Mouse (Mus musculus): ENCODE measurements around the gene Ifi35. TPM values are rescaled to one million over a fixed set of nuclear protein-coding genes. Genes with fewer than 3 reads are reported as not detected.
"Not testable (repeated sequence)": the region's sequence is repeated elsewhere in the genome, so short reads cannot be mapped to it uniquely, and the experiment has no call there.

Gene Ifi35
- total RNA-seq, 2 experiments from 2014 or later = 3.2 to 3.4 TPM

DNA sequence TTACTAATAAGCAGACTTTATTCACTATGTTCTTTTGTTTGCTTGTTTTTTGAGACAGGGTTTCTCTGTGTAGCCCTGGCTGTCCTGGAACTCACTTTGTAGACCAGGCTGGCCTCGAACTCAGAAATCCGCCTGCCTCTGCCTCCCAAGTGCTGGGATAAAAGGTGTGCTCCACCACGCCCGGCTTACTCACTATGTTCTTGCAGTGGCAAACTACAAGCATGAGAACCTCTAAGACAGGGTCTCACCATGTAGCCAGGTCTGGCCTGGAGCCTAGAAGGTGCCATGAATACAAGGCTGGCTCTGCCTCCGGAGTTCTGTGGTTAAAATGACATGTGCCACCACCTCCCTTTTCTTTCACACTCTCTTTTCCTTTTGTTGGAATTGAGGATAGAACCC, 18.3 kb downstream of the Ifi35 start:
- DNase-seq (ENCODE audit: low spot score in 2 of 2) = not testable (repeated sequence)
- intact Hi-C loops (cut with DNase I) = loop anchor here (2.0 kb wide), 1 partner anchor 86 kb away; the partner anchor contains the start of gene Nbr1

DNA sequence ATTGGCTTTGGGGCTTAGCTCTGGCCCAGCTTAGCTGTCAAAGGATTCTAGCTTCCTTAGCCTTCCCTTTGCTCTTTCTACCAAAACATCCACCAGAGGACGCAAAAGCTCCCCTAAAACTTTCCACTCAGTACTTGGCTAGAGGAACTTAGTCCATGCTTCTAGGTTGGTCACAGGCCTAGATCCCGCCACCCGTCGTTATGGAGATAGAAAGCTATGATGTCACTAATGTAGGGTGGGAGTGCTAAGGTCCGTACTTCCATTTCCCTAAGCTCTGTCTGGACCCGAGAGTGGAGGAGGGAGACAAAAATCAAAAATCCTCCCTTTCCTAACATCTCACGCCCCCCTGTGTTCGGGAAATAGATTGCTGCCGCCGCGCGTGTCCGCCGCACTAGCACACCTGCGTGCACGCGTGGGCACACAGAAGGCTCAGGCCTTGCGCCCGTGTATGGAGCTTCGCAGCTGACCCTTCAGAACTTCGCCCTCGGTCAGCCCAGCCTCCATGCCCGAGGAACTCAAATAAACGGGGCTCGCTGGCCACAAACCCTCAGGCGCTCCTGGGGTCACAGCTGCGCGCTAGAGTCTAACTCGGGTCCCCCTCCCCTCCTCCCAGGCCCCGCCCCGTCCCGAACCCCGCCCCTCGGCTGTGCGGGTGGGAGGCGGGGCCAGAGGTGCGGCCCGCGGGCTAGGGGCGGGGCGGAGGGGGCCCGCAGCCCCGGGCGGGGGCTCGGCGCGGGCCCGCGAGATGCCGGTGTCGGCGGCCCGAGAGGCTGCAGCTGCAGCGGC, 19.5 kb downstream of the Ifi35 start:
- intact Hi-C loops (cut with DNase I) = loop anchor here (2.0 kb wide), 2 partner anchors 51 to 85 kb away; partner anchors contain the start of gene Nbr1
- DNase-seq (ENCODE audit: low spot score in 2 of 2) = peak; percentile 47 to 55

GRCm38 (mm10) chr11:101468263-101468688, 20.1 kb downstream of the Ifi35 start:
- intact Hi-C loops (cut with DNase I) = loop anchor here (2.0 kb wide), 1 partner anchor 51 kb away; no protein-coding TSS in a partner anchor
- DNase-seq (ENCODE audit: low spot score in 2 of 2) = peak in 1 of 2 experiments; percentile 25

GRCm38 (mm10) chr11:101468731-101469130, 20.5 kb downstream of the Ifi35 start:
- intact Hi-C loops (cut with DNase I) = loop anchor here (2.0 kb wide), 1 partner anchor 50 kb away; no protein-coding TSS in a partner anchor
- DNase-seq (ENCODE audit: low spot score in 2 of 2) = no peak

DNA sequence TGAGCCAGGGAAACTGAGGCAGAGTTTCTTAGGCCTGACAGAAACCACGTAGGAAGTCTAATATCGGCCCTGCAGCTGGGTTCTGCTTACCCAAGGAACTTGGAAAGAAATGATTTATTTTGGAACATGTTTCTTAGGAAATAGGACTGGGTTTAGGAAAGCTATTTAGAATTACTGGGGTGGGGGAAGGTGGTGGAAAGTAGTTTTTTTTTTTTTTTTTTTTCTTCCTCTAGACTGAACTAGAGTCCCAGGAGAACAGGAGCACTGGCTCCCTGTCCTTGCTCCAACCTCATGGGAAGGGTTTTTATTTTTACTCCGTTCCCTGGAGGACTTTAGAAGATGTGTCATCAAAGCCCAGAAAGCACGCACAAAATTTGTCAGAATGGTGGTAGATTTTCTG, 20.9 kb downstream of the Ifi35 start:
- intact Hi-C loops (cut with DNase I) = loop anchor here (2.0 kb wide), 1 partner anchor 50 kb away; no protein-coding TSS in a partner anchor
- DNase-seq (ENCODE audit: low spot score in 2 of 2) = no peak

DNA sequence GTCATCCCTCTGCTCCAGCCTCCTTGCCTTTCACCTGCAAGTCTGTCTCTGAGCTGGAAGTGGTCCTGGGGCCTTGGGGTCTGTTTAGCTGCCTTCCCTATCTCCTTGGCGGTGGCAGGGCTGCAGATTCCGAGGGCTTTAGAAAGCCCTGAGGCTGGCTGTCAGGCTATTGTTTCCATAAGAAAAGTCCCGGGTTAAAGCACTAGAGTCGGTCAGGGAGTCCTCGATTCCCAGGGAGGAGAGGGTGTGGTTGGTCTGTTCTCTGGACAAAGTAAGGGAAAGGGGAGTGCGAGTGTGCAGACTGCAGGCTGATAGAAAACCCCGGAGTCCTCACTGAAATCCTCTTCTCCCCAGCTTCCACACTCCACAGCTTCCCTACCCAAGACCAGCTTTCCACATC, 22.0 kb downstream of the Ifi35 start:
- no peak for DNase-seq (ENCODE audit: low spot score in 2 of 2)
- intact Hi-C loops (cut with DNase I) = no loop called here

- intact Hi-C loops (cut with DNase I) = no loop called here
- no peak for DNase-seq (ENCODE audit: low spot score in 2 of 2)
Observed at GRCm38 (mm10) chr11:101471926-101472325, 23.7 kb downstream of the Ifi35 start.

- peak in 1 of 2 experiments; percentile 21 for DNase-seq (ENCODE audit: low spot score in 2 of 2)
- intact Hi-C loops (cut with DNase I) = no loop called here
Observed at GRCm38 (mm10) chr11:101472336-101472735, 24.1 kb downstream of the Ifi35 start.

- intact Hi-C loops (cut with DNase I); DNase-seq (ENCODE audit: low spot score in 2 of 2): not testable (repeated sequence)
Observed at GRCm38 (mm10) chr11:101473686-101474085, 25.5 kb downstream of the Ifi35 start.

DNA sequence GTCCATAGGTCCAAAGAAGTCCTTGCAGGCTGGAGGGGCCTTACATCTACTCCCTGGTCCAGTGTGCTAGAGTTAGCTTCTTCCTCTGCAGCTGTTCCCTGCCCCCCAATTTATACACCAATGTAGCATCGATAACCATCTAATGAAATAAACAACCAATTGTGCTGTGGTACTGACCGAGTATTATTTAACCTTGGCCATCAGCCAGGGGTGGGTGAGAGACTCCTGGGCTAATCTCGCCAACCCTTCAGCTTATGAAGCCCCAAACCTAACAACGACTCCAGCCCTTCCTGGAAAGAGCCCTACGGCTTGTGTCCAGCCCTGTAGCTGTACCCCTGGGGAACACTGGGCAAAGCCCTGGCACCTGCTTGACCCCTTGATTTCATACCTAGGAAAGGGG, 26.1 kb downstream of the Ifi35 start:
- no peak for DNase-seq (ENCODE audit: low spot score in 2 of 2)
- intact Hi-C loops (cut with DNase I) = no loop called here

- DNase-seq (ENCODE audit: low spot score in 2 of 2); intact Hi-C loops (cut with DNase I): not testable (repeated sequence)
Observed at GRCm38 (mm10) chr11:101476361-101476760, 28.2 kb downstream of the Ifi35 start.

DNA sequence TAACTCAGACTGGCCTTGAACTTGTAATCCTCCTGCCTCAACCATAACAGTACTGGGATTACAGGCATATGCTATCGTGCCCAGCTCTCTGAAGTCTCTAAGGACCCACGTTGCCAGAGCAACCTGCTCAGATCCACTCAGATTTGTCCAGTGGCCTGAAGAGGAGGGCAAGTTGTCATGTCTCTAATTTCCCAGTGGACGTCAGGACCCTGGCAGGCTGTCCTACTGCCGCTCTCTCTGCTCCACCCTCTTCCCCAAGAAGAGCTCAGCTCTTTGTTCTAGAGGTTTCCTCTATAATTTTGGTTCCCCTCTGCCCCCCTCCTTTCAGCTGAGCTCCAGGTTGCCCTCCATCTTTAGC, 29.0 kb downstream of the Ifi35 start:
- no peak for DNase-seq (ENCODE audit: low spot score in 2 of 2)

DNA sequence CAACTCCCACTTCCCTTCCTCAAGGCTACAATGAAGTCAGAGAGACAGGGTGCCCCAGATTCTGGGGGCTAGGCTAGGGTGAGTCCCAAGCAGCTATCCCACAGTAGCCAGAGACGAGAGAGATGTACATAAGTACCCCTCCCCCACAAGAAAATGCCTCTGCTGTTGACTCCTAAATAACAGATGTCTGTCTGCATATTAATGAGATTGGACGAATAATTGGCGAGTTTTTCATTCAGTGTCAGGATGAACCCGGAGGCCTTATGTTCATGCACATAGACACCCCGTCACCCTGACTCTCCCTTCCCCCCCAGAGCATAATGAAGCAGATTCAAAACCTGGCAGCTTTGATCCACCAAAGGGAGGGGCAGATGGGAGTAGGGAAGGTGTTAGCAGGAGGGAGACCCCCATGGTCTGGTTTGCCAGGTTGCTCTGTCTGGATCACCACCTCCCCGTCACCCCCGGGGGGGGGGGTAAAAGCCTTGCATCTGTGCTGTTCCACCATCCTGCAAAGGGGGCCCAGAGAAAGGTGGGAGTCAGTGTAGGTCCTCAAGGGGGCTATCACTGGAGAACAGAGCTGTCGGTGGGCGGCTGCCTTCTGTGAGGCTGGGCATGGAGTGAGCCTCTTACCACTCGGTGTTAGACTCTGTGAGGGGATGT, 29.5 kb downstream of the Ifi35 start:
- DNase-seq (ENCODE audit: low spot score in 2 of 2) = no peak
- intact Hi-C loops (cut with DNase I) = no loop called here

More for the DNA sequence above, 29.0 kb downstream of the Ifi35 start:
- intact Hi-C loops (cut with DNase I) = no loop called here

- intact Hi-C loops (cut with DNase I) = no loop called here
- no peak for DNase-seq (ENCODE audit: low spot score in 2 of 2)
Observed at GRCm38 (mm10) chr11:101479171-101479635, 31.0 kb downstream of the Ifi35 start.

GRCm38 (mm10) chr11:101480912-101481311, 32.7 kb downstream of the Ifi35 start:
- intact Hi-C loops (cut with DNase I) = no loop called here
- DNase-seq (ENCODE audit: low spot score in 2 of 2) = no peak

- DNase-seq (ENCODE audit: low spot score in 2 of 2) = no peak
- intact Hi-C loops (cut with DNase I) = no loop called here
Observed at GRCm38 (mm10) chr11:101483804-101484203, 35.6 kb downstream of the Ifi35 start.

- no peak for DNase-seq (ENCODE audit: low spot score in 2 of 2)
- intact Hi-C loops (cut with DNase I) = no loop called here
Observed at GRCm38 (mm10) chr11:101484245-101484644, 36.0 kb downstream of the Ifi35 start.

DNA sequence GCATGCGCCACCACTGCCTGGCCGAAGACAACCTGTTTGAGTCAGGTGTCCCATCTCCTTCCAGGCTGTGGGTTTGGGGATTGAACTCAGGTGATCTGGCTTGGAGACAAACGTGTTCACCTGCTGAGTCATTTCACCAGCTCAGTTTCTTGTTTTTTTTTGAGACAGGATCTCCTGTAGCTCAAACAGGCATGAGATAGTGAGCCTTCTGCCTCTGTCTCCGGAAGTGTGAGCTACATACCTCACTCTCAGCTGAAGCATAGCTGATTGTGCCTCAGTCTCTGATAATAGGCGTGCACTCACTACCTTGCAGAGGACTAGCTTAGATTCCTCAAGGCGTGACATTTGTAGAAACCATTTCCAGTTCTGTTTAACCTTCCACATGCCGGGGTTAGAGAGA, 36.6 kb downstream of the Ifi35 start:
- DNase-seq (ENCODE audit: low spot score in 2 of 2) = no peak
- intact Hi-C loops (cut with DNase I) = no loop called here

- no peak for DNase-seq (ENCODE audit: low spot score in 2 of 2)
- intact Hi-C loops (cut with DNase I) = no loop called here
Observed at GRCm38 (mm10) chr11:101485509-101486028, 37.4 kb downstream of the Ifi35 start.

DNA sequence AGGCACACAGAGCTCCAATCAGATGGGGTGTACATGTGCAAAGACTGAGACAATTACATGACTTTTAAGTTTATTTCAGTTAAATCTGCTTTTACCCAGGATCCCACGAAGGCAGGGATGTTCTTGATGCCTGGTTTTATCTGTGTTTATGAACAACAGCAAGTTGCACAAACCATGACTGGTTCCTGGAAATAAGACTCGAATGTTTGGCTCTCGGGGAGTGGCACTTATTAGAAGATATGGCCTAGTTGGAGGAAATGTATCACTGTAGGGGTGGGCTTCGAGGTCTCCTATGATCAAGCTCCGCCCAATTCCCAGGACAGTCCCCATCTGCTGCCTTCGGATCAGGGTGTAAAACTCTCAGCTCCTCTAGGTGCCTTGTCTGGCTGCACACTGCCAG, 37.9 kb downstream of the Ifi35 start:
- intact Hi-C loops (cut with DNase I) = no loop called here
- no peak for DNase-seq (ENCODE audit: low spot score in 2 of 2)

All from left cerebral cortex, postnatal 36 days (tissue).